Mouse (Mus musculus) lung, postnatal 36 days (tissue): ENCODE results near the gene Prox1.

Source experiments
- DNase-seq: peaks from one replicate; pipeline ENCODE4 v3.0.0; 2022; ENCODE audit warnings: mixed read lengths

The Prox1 gene

DNA sequence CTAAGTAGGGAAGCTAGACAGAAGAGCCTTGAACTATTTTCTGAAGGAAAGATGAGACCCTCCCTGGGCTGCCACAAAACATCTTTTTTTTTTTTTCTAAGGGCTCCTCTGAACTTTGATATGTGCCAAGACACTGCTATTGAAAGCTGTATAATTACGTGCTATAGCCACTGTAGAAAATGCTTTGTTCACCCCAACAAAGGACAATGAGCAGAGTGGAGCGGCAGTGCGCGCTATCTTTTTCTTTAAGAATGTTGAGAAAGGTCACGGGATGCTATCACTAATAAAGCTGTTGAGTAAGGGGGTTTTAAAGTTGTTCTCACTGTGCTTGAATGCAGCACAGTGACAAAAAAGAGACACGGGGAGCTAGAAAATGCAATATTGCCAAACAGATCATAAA, 30.0 kb downstream of the Prox1 start:
- no peak for DNase-seq

DNA sequence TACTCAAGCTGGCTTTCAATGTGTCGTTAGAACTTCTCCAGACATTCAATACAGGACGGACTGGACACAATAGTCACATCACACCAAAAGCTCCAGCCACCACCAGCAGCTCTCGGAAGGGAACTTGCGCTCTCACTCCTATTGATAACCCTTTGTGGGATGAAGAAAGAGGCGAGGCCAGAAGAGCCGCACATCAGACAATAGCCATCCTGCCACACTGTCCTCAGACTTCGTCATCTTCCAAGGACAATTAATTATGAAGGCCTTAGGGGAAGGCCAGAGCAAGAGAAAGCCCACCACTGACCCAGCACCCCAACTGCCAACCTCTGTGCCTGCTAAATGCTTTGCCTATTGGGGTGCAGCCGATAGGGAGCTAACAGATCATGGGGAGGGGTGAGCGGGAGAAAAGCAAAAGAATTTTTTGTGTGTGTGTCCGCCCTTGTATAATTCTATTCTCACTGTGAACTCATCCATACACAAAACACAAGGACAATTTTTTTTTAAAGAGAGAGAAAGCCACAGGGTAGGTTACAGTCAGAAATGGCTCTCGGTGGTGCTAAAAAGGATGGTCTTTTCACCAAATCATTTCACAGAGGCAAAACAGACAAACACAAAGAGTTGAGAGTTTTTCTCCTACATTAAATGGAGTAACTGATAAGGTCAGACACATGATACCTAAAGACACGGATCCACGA, 30.7 kb downstream of the Prox1 start:
- no peak for DNase-seq

DNA sequence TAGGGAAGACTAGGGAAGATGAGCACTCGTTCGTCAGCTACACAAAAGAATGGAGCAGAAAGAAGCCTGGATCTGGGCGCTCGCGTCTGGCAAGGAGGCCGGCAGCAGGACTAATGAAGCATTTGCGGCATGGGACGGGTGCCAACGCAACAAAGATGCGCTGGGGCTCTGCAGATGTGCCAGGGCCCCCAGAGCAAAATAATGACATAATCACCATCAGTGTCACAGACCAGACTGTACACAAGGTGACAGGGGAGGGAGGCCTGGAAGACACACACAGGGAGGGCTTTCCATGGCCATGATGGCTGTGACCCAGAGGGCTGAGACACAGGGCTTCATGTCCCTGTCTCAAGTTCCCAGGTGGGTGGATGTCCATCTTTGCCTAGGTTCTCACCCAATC, 32.6 kb downstream of the Prox1 start:
- DNase-seq, result no peak

DNA sequence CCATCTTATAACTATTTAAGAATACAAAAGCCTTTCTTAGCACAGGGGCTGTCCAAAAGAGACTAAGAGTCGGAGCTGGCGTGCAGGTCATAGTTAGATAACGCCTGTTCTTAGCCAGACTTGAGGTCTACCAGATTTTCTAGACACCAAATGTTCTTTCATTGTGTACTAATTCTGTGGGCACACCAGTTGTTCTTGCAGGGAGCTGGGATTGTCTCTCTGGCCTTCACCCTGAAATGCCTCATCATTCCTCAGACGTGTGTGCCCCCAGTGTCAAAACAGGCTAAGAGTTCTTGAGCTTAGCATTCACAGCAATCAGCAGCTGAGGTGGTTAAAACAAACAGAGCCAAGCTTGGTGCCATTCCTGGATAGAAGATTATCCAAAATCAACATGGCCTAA, 37.6 kb downstream of the Prox1 start:
- no peak for DNase-seq

DNA sequence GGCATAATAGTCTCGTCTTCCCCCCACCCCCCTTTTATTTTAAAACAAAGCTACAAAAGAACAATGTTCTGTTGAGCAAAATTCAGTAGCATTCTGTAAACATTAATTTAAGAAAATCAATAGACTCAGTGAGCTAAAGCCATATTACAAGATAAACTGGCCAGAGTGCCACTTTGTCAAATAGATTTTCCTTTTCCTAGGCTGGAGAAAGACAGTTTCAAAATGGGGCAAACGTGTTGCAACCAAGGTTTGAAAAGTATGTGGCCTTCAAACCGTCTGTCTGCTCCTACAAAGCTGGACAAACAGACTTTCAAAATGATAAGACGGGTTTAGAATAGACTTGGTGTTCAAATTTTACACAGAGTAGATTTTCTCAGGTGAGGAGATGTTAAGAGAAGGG, 39.6 kb downstream of the Prox1 start:
- DNase-seq, result no peak

DNA sequence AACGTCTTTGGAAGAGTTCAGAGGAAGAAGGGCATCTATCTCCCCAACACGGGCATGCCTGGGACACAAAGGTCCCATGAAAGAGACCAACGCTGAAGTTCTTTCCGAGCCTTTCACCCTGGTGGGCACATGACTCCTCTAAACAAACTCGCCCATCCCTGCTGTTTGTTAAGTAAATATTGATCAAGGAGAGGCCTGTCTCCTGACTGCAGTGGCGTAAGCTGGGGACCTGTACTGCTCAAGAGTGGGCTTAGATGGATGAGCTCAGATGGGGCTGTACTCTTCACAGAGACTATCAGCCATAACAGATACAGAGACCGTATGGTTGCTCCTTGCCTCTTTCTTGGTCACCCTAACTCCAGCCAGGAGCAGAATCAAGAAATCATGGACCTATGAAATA, 41.0 kb downstream of the Prox1 start:
- DNase-seq, result no peak

GRCm38 (mm10) chr1:190128674-190129322, 41.7 kb downstream of the Prox1 start:
- no peak for DNase-seq

- DNase-seq, result no peak
Measured at GRCm38 (mm10) chr1:190127878-190128277, 42.6 kb downstream of the Prox1 start.

DNA sequence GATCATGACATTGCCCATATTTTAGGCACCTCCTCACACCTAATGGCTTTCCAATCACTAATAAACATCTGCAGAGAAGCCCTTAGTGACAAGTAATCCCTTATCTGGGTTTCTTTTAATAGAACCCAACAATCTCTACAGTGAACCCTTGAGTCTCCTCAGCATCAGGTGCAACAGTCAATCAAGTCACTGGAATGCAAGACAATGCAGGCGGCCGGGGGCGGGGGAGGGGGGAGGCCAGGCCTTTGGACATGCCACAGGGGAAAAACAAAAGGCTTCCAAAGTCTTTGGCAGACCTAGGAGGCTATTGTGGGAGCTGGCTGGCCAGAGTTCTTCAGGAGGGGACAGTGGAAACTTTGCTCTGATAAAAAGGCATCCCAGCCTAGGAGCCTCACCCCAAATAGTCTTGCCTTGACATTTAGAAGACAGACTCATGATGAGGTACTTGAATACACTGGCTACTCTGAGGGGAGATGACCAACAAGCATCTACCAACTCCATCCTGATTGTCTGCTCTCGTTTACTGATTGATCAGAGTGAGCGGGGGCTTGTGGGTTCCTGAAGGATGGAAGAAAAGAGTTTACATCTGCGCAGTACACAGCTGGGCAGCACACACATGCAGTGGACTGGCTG, 43.2 kb downstream of the Prox1 start:
- DNase-seq, result no peak

DNA sequence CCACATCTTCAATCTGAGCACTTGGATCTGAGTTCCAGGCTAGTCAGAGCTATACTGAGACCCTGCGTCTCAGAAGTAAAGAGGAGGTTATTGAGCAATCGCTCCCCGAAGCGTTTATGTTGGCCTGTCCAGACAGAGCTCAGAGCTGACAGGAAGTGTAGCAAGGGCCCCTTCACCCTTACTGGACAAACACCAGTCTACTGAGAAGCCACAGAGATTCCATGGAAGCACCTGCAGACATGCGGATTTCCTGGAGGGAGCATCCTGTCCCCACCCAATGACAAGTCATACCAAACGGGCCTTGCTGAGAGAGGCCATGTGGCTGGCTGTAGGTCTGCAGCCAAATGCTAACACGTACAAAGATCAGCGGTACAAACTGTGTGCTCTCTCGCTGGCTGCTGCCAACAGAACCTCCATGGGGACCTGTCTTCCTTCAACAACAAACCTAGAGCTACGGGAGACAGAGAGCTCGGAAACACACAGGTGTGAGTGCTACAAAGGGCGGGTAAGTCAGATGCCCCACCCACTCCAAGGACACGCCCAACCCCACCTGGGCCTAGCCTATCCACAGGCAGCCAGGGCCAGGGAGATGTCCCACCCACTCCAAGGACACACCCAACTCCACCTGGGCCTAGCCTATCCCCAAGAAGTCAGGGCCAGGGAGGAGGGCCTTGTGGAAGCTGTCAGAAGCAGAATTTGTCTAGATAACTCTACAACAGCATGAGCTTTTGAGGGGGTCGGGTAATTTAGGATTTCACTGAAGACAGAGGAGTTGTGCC, 45.4 kb downstream of the Prox1 start:
- no peak for DNase-seq

DNA sequence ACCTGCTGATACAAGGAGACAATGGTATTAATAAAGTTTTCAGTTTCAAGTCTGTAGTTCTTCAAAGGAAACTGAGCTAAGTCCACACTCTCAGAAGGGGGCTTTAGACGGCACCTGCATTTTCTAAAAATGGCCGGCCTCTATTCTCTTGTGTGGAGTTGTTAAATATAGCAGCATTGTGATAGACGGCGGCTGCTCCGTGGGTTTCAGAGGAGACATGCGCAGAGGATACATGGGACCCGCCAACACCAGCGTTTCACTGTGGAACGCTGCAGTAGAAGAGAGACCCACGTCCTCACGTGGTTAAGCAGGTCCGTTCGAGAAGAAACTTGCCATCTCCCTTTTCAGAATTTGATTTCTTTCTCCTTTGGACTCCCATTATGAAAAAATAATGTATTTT, 47.1 kb downstream of the Prox1 start:
- no peak for DNase-seq

DNA sequence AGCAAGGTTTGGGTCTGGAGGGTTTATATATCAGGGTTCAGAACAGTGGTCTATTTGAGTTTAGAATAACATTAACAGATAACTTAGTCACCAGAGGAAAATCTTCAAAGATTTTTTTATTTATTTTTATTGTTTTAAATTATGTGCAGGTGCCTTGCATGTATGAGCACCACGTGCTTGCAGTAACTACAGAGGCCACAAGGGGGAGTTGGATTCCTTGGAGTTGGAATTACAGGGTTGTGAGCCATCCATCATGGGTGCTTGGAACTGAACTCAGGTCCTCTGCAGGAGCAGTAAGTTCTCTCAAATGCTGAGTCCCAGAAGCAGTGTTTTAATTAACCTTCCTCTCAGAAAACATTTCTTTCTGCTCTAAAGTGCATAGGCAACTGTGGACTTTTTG, 54.5 kb downstream of the Prox1 start:
- DNase-seq, result no peak

DNA sequence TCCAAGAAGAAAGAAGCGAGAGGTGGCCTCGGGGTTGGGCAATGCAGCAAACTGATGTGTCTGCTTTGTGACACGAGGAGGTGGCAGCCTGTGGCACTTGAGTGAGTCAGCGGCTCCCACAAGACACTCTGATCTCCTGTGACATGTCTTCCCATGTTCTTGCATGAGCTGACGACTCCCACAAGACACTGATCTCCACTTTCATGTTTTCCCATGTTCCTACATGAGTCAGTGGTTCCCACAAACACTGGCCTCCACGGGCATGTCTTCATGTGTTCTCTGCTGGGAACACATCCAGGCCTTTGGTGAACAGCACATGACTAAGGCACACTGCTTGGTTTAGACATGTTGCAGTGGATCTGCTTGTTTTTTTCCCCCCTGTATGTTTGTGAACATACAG, 58.8 kb downstream of the Prox1 start:
- DNase-seq, result no peak

- no peak for DNase-seq
Measured at GRCm38 (mm10) chr1:190107587-190107986, 62.9 kb downstream of the Prox1 start.

- no peak for DNase-seq
Measured at GRCm38 (mm10) chr1:190106674-190107420, 63.7 kb downstream of the Prox1 start.

- no peak for DNase-seq
Measured at GRCm38 (mm10) chr1:190106060-190106459, 64.5 kb downstream of the Prox1 start.

DNA sequence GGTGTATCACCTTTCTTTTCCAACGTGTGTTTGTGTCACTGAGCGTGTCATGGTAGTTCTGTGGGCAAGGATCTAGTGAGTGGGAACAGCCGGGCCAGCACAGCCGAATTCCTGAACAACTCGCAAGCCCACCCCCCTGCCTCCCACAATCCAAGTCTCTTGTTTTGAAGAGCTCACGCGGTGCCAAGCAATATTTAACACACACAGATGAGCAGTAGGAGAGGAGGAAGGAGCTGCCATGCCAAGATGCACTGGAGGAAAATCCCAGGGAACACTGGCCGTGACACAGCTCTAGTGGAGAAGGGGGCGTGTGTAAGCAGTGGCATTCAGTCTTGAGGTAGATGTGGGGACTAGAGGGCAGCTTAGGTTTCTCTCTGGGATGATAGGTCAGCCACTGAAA, 77.2 kb downstream of the Prox1 start:
- no peak for DNase-seq

- no peak for DNase-seq
Measured at GRCm38 (mm10) chr1:190092076-190092475, 78.4 kb downstream of the Prox1 start.

DNA sequence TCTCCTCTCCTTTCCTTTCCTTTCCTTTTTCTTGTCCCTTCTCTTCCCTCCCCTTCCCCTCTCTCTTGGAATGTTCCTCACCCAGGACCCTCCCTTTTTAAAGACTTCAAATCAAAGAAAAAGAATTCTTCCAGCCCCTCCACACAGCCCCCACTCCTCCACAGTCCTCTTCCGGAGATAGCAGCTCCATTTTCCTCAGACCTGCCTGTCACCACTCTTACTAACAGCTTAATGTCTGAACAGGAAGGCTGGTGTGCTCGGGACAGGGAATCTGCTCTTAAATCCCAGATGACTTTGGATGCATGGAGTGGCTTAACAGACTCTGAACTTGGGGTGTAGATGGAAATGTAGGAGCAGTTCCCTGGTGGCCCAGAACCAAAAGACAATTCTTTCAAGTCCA, 81.6 kb downstream of the Prox1 start:
- no peak for DNase-seq

DNA sequence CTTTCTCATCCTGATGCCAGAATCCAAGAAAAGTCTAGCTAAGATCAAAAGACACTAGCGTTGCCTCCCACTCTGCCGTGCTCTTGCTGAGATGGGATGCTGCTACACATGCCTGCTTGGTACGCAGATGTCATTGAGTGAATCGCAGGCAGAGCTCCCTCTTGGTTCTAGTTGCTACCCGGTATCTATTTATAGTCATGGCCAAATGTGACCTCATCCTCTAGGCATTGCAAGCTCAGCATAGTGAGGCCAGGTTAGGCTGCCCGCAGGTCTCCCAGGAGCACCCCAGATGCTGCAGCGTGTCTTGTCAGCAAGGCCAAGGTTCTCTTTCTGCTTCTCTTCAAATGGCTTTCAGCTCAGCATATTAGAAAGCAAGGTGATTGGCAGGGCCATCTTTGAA, 84.8 kb downstream of the Prox1 start:
- no peak for DNase-seq

- DNase-seq, result no peak
Measured at GRCm38 (mm10) chr1:190079643-190080275, 90.8 kb downstream of the Prox1 start.

GRCm38 (mm10) chr1:190076601-190077000, 93.9 kb downstream of the Prox1 start:
- no peak for DNase-seq
